Mouse (Mus musculus) heart, postnatal 0 days (tissue): ENCODE results near the gene Stmn3. TPM values are rescaled to one million over a fixed set of nuclear protein-coding genes. Genes with fewer than 3 reads are reported as not detected.

Source experiments
- ATAC-seq: fragments of 200-750 bp; cut with Nextera tagmentation; 2 replicates; pipeline ENCODE4 v1.8.0; 2017; ENCODE audit warnings: low read depth, moderate number of reproducible peaks, moderate library complexity; ENCODE audit not compliant: insufficient read depth
- DNase-seq: peaks from one replicate; pipeline ENCODE4 v3.0.0-alpha.2; 2016; ENCODE audit warnings: low spot score
- H3K27ac ChIP-seq: fragments of 300-500 bp; sonication (generic); 2 replicates; pipeline ENCODE4 v1.5.1; 2014; ENCODE audit warnings: low read depth, mild to moderate bottlenecking
- H3K27me3 ChIP-seq: fragments of 300-500 bp; sonication (generic); 2 replicates; pipeline ENCODE4 v1.6.1; 2014; ENCODE audit warnings: low read length, mixed read lengths; ENCODE audit not compliant: control insufficient read depth, insufficient read depth
- H3K36me3 ChIP-seq: fragments of 300-500 bp; sonication (generic); replicated peaks from 2 replicates; pipeline ENCODE4 v1.6.1; 2014; ENCODE audit warnings: low read length, mixed read lengths; ENCODE audit not compliant: control insufficient read depth, insufficient read depth
- H3K4me1 ChIP-seq: fragments of 300-500 bp; sonication (generic); 2 replicates; pipeline ENCODE4 v1.6.1; 2014; ENCODE audit warnings: antibody characterized with exemption; ENCODE audit not compliant: control insufficient read depth, insufficient read depth
- H3K4me2 ChIP-seq: fragments of 300-500 bp; sonication (generic); 2 replicates; pipeline ENCODE4 v1.6.1; 2014; ENCODE audit warnings: low read depth, mild to moderate bottlenecking, low read length, moderate library complexity
- H3K4me3 ChIP-seq: fragments of 300-500 bp; sonication (generic); 2 replicates; pipeline ENCODE4 v1.5.1; 2014; ENCODE audit warnings: low read depth, low read length
- H3K9ac ChIP-seq: fragments of 300-500 bp; sonication (generic); replicated peaks from 2 replicates; pipeline ENCODE4 v1.6.1; 2014; ENCODE audit warnings: low read depth, low read length, mixed read lengths
- H3K9me3 ChIP-seq: fragments of 300-500 bp; sonication (generic); replicated peaks from 2 replicates; pipeline ENCODE4 v1.6.1; 2016; ENCODE audit warnings: low read length; ENCODE audit not compliant: control insufficient read depth
- CTCF ChIP-seq: IDR thresholded peaks from 2 replicates; pipeline ENCODE4 v1.5.1; 2016; ENCODE audit warnings: antibody characterized with exemption, control low read depth, low read depth
- EP300 ChIP-seq: IDR thresholded peaks from 2 replicates; pipeline ENCODE4 v1.6.1; 2016; ENCODE audit warnings: antibody characterized with exemption, low read depth
- WGBS: fragments of 180-500 bp; shearing (Covaris S2); extraction: QIAGEN DNeasy Blood & Tissue Kit; methylation state at CpG from one replicate; pipeline ENCODE4 v1.1.7; 2014; 5-methylcytosine and 5-hydroxymethylcytosine counted together
- polyA plus RNA-seq: library from polyadenylated mRNA; unstranded; fragments of >200 nt; fragmentation: Nextera tagmentation; extraction: Ambion mirVana; gene quantifications from 2 replicates; pipeline ENCODE4 v1.2.1, GENCODE M21; 2015
- total RNA-seq: library from RNA; depleted of rRNA; stranded (reverse); fragments of >200 nt; gene quantifications from 2 replicates; pipeline ENCODE4 v1.2.3, GENCODE M21; 2014; ENCODE audit warnings: low replicate concordance

Stmn3 gene
- total and polyA plus RNA-seq, 2 experiments from 2014 or later = 0.16 to 0.31 TPM

DNA sequence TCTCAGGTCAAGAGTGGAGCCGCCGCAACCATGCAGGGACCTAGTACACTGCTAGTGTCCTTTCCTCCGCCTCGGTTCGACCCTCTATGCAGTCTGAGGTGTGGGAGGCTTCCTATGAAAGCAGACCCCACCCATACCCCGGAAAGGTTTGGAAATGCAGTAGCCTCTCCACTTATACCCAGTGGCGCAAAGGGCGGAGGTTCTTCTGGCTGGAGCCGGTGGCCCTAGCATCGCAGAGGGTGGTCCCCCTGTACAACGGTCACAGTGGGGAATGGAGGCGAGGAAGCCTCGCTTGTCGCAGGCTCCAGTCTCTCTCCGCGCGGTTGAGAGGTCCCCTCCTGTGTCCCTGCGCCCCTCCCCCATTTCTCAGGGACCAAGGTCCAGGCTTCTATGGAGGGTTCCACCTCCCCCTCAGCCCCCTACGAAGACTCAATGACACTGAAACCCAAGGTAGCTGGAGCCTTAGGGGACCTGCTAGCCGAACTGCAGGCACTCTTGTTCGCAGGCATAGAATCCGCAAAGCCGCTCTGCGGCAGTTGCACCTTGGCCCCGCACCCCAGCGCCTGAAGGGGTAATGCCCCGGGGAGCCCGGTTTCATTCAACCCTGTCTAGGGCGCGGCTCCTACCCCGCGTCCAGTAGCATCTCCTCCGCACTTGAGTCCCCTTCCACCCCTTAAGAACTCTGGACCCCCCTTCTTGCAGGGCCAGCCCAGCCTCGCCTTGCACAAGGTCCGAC is 788 bp downstream of the Stmn3 start:
- Histone ChIP-seq H3K36me3 (no peaks in the 10 kb centered on the region), H3K9ac (no peak overlapping the region), H3K27ac (no peak overlapping the region), H3K27me3 (peaks cover 49% of the 10 kb centered on the region), H3K4me1 (no peaks in the 10 kb centered on the region), H3K4me3 (no peak overlapping the region), H3K9me3 (no peaks in the 10 kb centered on the region), H3K4me2 (peak overlapping the region; percentile 10; the same call in 1 of the 2 replicates)
- DNase-seq (no peak), ATAC-seq (peak; percentile 20; the same call in 1 of the 2 replicates)
- 5% methylated on average over 35 of the region's 35 CpGs for WGBS
- no peak for TF ChIP-seq CTCF
- no peak for TF ChIP-seq EP300

DNA sequence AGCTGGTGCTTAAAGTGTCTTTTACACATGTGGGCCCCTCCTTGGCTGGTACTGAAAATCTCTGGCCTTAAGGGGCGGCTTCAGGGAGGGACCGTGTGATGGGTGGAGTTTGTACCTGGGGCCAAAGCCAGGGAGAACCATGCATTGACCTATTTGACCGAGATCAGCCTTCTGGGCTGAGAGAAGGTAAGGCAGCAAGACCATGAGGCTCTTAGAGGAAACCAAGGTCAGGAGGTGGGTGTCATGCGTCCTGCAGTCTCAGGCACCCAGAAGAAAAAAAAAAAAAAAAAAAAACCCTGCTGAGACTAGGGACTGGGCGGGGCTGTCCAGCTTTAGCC is 1.3 kb downstream of the Stmn3 start:
- WGBS = 16% methylated on average over 5 of the region's 5 CpGs
- Histone ChIP-seq H3K36me3 (no peaks in the 10 kb centered on the region), H3K4me2 (no peak overlapping the region), H3K27ac (no peak overlapping the region), H3K4me3 (no peak overlapping the region), H3K27me3 (peaks cover 53% of the 10 kb centered on the region), H3K9ac (no peak overlapping the region), H3K4me1 (no peaks in the 10 kb centered on the region), H3K9me3 (no peaks in the 10 kb centered on the region)
- DNase-seq = no peak
- no peak for TF ChIP-seq EP300
- no peak for TF ChIP-seq CTCF
- no peak for ATAC-seq

DNA sequence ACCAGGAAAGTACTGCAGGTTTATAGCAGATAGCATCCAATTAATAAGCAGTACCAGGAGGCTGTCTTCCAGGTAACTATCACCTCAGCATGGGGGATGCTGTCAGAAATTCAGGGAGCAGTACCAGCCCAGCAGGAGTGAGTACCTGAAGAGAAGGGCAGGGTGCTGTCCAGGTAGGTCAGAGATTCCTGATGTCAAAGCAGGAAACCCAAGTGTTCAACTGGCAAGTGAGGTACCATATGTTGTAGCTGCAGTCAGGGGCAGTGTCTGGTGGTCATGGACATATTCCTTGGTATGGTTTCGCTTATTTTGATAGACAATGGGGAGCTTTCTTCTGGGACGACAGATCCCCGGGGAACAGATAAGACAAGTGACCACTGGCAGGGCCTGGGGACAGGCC is 1.9 kb downstream of the Stmn3 start:
- no peak for DNase-seq
- Histone ChIP-seq H3K4me3 (no peak overlapping the region), H3K4me2 (no peak overlapping the region), H3K4me1 (no peaks in the 10 kb centered on the region), H3K36me3 (no peaks in the 10 kb centered on the region), H3K27ac (no peak overlapping the region), H3K9me3 (no peaks in the 10 kb centered on the region), H3K9ac (no peak overlapping the region), H3K27me3 (peaks cover 58% of the 10 kb centered on the region)
- WGBS = 60% methylated on average over 3 of the region's 3 CpGs
- no peak for TF ChIP-seq CTCF
- no peak for TF ChIP-seq EP300
- ATAC-seq = no peak

DNA sequence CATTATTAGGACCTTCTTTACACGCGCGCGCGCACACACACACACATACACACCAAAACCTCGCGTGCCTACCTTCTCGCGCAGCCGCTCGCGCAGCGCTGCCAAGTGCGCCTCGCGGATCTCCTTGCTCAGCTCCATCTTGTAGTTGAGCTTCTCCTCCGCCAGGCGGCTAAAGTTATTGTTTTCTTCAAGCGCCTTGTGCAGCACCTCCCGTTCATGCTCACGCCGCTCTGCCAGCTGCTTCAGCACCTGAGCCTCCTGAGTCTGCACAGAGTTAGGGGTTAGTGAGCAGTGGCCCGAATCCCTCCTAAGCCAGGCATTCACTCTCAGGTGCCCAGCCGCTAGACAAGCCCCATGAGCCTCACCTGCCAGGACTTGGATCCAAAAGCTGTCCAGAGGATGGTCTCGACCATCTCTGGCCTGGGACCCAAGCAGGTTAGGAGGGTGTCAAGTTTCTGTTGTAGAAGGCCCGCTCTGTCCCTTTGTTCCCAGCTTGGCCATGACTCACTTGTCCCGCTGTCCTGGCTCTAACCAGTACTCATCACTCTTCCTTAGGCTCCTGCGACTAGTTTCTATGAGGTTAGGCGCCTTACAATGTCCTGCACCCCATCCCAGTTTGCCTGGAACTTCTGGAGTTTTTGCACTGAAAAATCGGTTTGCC is 7.0 kb downstream of the Stmn3 start:
- TF ChIP-seq EP300 = no peak
- TF ChIP-seq CTCF = peak; percentile 43
- no peaks in the 10 kb centered on the region for H3K4me1 ChIP-seq
- no peak overlapping the region for H3K27ac ChIP-seq
- peaks cover 44% of the 10 kb centered on the region for H3K27me3 ChIP-seq
- no peak overlapping the region for H3K4me2 ChIP-seq
- WGBS = 9% methylated on average over 30 of the region's 30 CpGs
- H3K9ac ChIP-seq = no peak overlapping the region
- DNase-seq = peak; percentile 20
- H3K9me3 ChIP-seq = no peaks in the 10 kb centered on the region
- H3K4me3 ChIP-seq = no peak overlapping the region
- no peaks in the 10 kb centered on the region for H3K36me3 ChIP-seq
- no peak for ATAC-seq

DNA sequence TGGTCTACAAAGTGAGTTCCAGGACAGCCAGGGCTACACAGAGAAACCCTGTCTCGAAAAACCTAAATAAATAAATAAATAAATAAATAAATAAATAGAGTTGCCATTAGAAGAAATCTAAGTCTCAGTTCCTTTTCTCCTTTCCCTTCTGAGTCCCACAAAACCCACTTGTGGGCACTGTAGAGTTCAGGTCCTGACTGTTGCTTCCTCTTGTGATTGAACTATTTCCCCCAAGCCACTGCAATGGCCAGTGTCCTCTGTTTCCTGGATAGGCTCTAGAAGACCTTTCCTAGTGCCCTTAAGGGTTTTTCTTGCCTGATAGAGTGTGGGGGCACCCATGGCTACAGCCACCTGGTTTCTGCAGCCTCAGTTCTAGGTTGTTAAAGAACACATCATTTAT is 9.4 kb downstream of the Stmn3 start:
- ATAC-seq (no peak), DNase-seq (no peak)
- peaks cover 20% of the 10 kb centered on the region for H3K36me3 ChIP-seq
- no peak overlapping the region for H3K9ac ChIP-seq
- no peak overlapping the region for H3K4me3 ChIP-seq
- peaks cover 34% of the 10 kb centered on the region for H3K27me3 ChIP-seq
- WGBS = 59% methylated on average over 1 of the region's 1 CpGs
- H3K27ac ChIP-seq = no peak overlapping the region
- H3K4me1 ChIP-seq = no peaks in the 10 kb centered on the region
- TF ChIP-seq EP300 (no peak), CTCF (no peak)
- 0 out of 2 replicates have a peak, but pooled peaks cover 3% of the 10 kb centered on the region for H3K9me3 ChIP-seq
- H3K4me2 ChIP-seq = no peak overlapping the region
